Mouse (Mus musculus) hindbrain, embryonic 14.5 days (tissue): Measurements from ENCODE around the gene Ndufs1. TPM values are rescaled to one million over a fixed set of nuclear protein-coding genes. Genes with fewer than 3 reads are reported as not detected.
"Not testable (repeated sequence)": the region's sequence is repeated elsewhere in the genome, so short reads cannot be mapped to it uniquely, and the experiment has no call there.

ENCODE experiments used
- ATAC-seq: fragments of 200-750 bp; cut with Nextera tagmentation; 2 replicates; pipeline ENCODE4 v1.8.0; 2017; ENCODE audit warnings: moderate number of reproducible peaks, mild to moderate bottlenecking, moderate TSS enrichment, moderate library complexity; ENCODE audit not compliant: low FRiP score
- DNase-seq: peaks from one replicate; pipeline ENCODE4 v3.0.0-alpha.2; 2015; ENCODE audit warnings: low spot score
- H3K27ac ChIP-seq: fragments of 300-500 bp; sonication (generic); 2 replicates; pipeline ENCODE4 v1.5.1; 2014; ENCODE audit warnings: mild to moderate bottlenecking, moderate library complexity
- H3K27me3 ChIP-seq: fragments of 300-500 bp; sonication (generic); 2 replicates; pipeline ENCODE4 v1.6.1; 2014; ENCODE audit warnings: mild to moderate bottlenecking, low read length, mixed read lengths; ENCODE audit not compliant: control insufficient read depth, insufficient read depth
- H3K36me3 ChIP-seq: fragments of 300-500 bp; sonication (generic); replicated peaks from 2 replicates; pipeline ENCODE4 v1.6.1; 2014; ENCODE audit not compliant: control insufficient read depth, insufficient read depth
- H3K4me1 ChIP-seq: fragments of 300-500 bp; sonication (generic); replicated peaks from 2 replicates; pipeline ENCODE4 v1.6.1; 2014; ENCODE audit warnings: antibody characterized with exemption, low read length, mixed read lengths; ENCODE audit not compliant: control insufficient read depth, insufficient read depth
- H3K4me2 ChIP-seq: fragments of 300-500 bp; sonication (generic); replicated peaks from 2 replicates; pipeline ENCODE4 v1.6.1; 2014; ENCODE audit warnings: mild to moderate bottlenecking, moderate library complexity
- H3K4me3 ChIP-seq: fragments of 300-500 bp; sonication (generic); replicated peaks from 2 replicates; pipeline ENCODE4 v1.5.1; 2014; ENCODE audit warnings: mild to moderate bottlenecking, low read length
- H3K9ac ChIP-seq: fragments of 300-500 bp; sonication (generic); 2 replicates; pipeline ENCODE4 v1.6.1; 2014
- H3K9me3 ChIP-seq: fragments of 300-500 bp; sonication (generic); 2 replicates; pipeline ENCODE4 v1.6.1; 2016; ENCODE audit warnings: low read length; ENCODE audit not compliant: control insufficient read depth
- WGBS: fragments of 180-500 bp; shearing (Covaris S2); extraction: QIAGEN DNeasy Blood & Tissue Kit; methylation state at CpG from one replicate; pipeline ENCODE4 v1.1.7; 2014; 5-methylcytosine and 5-hydroxymethylcytosine counted together
- polyA plus RNA-seq: library from polyadenylated mRNA; unstranded; fragments of >200 nt; fragmentation: Nextera tagmentation; extraction: Ambion mirVana; gene quantifications from 2 replicates; pipeline ENCODE4 v1.2.1, GENCODE M21; 2014

Ndufs1 gene
- polyA plus RNA-seq, 1 experiment from 2014 or later = 153 TPM

- Histone ChIP-seq H3K27me3 (no peaks in the 10 kb centered on the region), H3K4me1 (peaks cover 18% of the 10 kb centered on the region), H3K36me3 (peaks cover 29% of the 10 kb centered on the region), H3K4me2 (no peak overlapping the region), H3K4me3 (no peak overlapping the region), H3K9ac (no peak overlapping the region), H3K27ac (no peak overlapping the region), H3K9me3 (no peaks in the 10 kb centered on the region)
- DNase-seq (no peak), ATAC-seq (no peak)
- WGBS = 95% methylated on average over 4 of the region's 4 CpGs
Measured at GRCm38 (mm10) chr1:63180122-63180521, 3.5 kb upstream of the Ndufs1 start.

GRCm38 (mm10) chr1:63178308-63178707 is 1.7 kb upstream of the Ndufs1 start:
- 83% methylated on average over 3 of the region's 3 CpGs for WGBS
- DNase-seq (no peak), ATAC-seq (no peak)
- H3K9ac ChIP-seq = 0 out of 2 replicates have a peak overlapping the region, but pooled peaks have one; percentile 92
- H3K4me3 ChIP-seq = peak overlapping the region; percentile 84; the same call in 1 of the 2 replicates
- H3K9me3 ChIP-seq = no peaks in the 10 kb centered on the region
- peaks cover 33% of the 10 kb centered on the region for H3K36me3 ChIP-seq
- H3K4me1 ChIP-seq = peaks cover 24% of the 10 kb centered on the region
- no peak overlapping the region for H3K27ac ChIP-seq
- H3K27me3 ChIP-seq = no peaks in the 10 kb centered on the region
- peak overlapping the region; percentile 78; the same call in 1 of the 2 replicates for H3K4me2 ChIP-seq

GRCm38 (mm10) chr1:63176259-63176603 is 402 bp downstream of the Ndufs1 start:
- Histone ChIP-seq H3K36me3 (peaks cover 38% of the 10 kb centered on the region), H3K27me3 (no peaks in the 10 kb centered on the region), H3K4me3 (peak overlapping the region; percentile 84), H3K27ac (peak overlapping the region; percentile 90), H3K4me2 (peak overlapping the region; percentile 73), H3K9me3 (no peaks in the 10 kb centered on the region), H3K4me1 (peaks cover 24% of the 10 kb centered on the region), H3K9ac (peak overlapping the region; percentile 92)
- ATAC-seq = peak; percentile 43
- under 1% methylated on average over 14 of the region's 14 CpGs for WGBS
- no peak for DNase-seq

- Histone ChIP-seq H3K4me1 (peaks cover 24% of the 10 kb centered on the region), H3K27me3 (no peaks in the 10 kb centered on the region), H3K9me3 (no peaks in the 10 kb centered on the region), H3K4me3 (peak overlapping the region; percentile 84), H3K9ac (peak overlapping the region; percentile 92), H3K27ac (no peak overlapping the region; the same call in 1 of the 2 replicates), H3K36me3 (peaks cover 42% of the 10 kb centered on the region), H3K4me2 (peak overlapping the region; percentile 73)
- WGBS = 12% methylated on average over 11 of the region's 11 CpGs
- ATAC-seq (no peak), DNase-seq (no peak)
Measured at GRCm38 (mm10) chr1:63175853-63176252, 780 bp downstream of the Ndufs1 start.

GRCm38 (mm10) chr1:63168638-63169037 is 8.0 kb downstream of the Ndufs1 start:
- Histone ChIP-seq H3K27me3 (no peaks in the 10 kb centered on the region), H3K4me1 (no peaks in the 10 kb centered on the region), H3K9ac (no peak overlapping the region), H3K4me3 (no peak overlapping the region), H3K27ac (no peak overlapping the region), H3K36me3 (peaks cover 82% of the 10 kb centered on the region), H3K4me2 (no peak overlapping the region), H3K9me3 (no peaks in the 10 kb centered on the region)
- ATAC-seq = no peak
- WGBS = 91% methylated on average over 2 of the region's 2 CpGs
- DNase-seq = no peak

GRCm38 (mm10) chr1:63140231-63140630 is 36.4 kb downstream of the Ndufs1 start:
- no peaks in the 10 kb centered on the region for H3K27me3 ChIP-seq
- no peak overlapping the region for H3K27ac ChIP-seq
- ATAC-seq (no peak), DNase-seq (no peak)
- H3K9ac ChIP-seq = no peak overlapping the region
- H3K9me3 ChIP-seq = no peaks in the 10 kb centered on the region
- no peak overlapping the region for H3K4me2 ChIP-seq
- 98% methylated on average over 13 of the region's 13 CpGs for WGBS
- no peaks in the 10 kb centered on the region for H3K4me1 ChIP-seq
- no peak overlapping the region for H3K4me3 ChIP-seq
- peaks cover 54% of the 10 kb centered on the region for H3K36me3 ChIP-seq

- H3K9ac ChIP-seq, H3K9me3 ChIP-seq, H3K4me3 ChIP-seq, H3K27ac ChIP-seq, H3K4me1 ChIP-seq, H3K4me2 ChIP-seq, DNase-seq, H3K27me3 ChIP-seq, ATAC-seq: not testable (repeated sequence)
- peaks cover 38% of the 10 kb centered on the region for H3K36me3 ChIP-seq
- 97% methylated on average over 1 of the region's 1 CpGs for WGBS
Measured at GRCm38 (mm10) chr1:63138586-63138985, 38.0 kb downstream of the Ndufs1 start.

- no peak overlapping the region for H3K9ac ChIP-seq
- no peak for DNase-seq
- no peak for ATAC-seq
- no peaks in the 10 kb centered on the region for H3K27me3 ChIP-seq
- H3K36me3 ChIP-seq = peaks cover 32% of the 10 kb centered on the region
- H3K4me1 ChIP-seq = no peaks in the 10 kb centered on the region
- H3K27ac ChIP-seq = no peak overlapping the region
- no peak overlapping the region for H3K4me3 ChIP-seq
- 82% methylated on average over 2 of the region's 2 CpGs for WGBS
- no peaks in the 10 kb centered on the region for H3K9me3 ChIP-seq
- H3K4me2 ChIP-seq = no peak overlapping the region
Measured at GRCm38 (mm10) chr1:63137971-63138370, 38.7 kb downstream of the Ndufs1 start.

GRCm38 (mm10) chr1:63134530-63134929 is 42.1 kb downstream of the Ndufs1 start:
- no peak for DNase-seq

GRCm38 (mm10) chr1:63131766-63132165 is 44.9 kb downstream of the Ndufs1 start:
- ATAC-seq = no peak
- WGBS = 92% methylated on average over 11 of the region's 11 CpGs
- Histone ChIP-seq H3K9me3 (no peaks in the 10 kb centered on the region), H3K27me3 (no peaks in the 10 kb centered on the region), H3K9ac (no peak overlapping the region), H3K4me2 (no peak overlapping the region), H3K4me3 (no peak overlapping the region), H3K36me3 (0 out of 2 replicates have a peak, but pooled peaks cover 6% of the 10 kb centered on the region), H3K4me1 (no peaks in the 10 kb centered on the region), H3K27ac (no peak overlapping the region)
- DNase-seq = no peak

More at GRCm38 (mm10) chr1:63134530-63134929, 42.1 kb downstream of the Ndufs1 start:
- Histone ChIP-seq H3K9me3 (no peaks in the 10 kb centered on the region), H3K4me3 (no peak overlapping the region), H3K4me1 (no peaks in the 10 kb centered on the region), H3K27me3 (no peaks in the 10 kb centered on the region), H3K9ac (no peak overlapping the region), H3K36me3 (peaks cover 7% of the 10 kb centered on the region; the same call in 1 of the 2 replicates), H3K27ac (no peak overlapping the region), H3K4me2 (no peak overlapping the region)
- WGBS = 80% methylated on average over 3 of the region's 3 CpGs
- no peak for ATAC-seq
